Mouse (Mus musculus) B cell, adult 67 days (primary cell): ENCODE data around the gene Rtraf. TPM values are rescaled to one million over a fixed set of nuclear protein-coding genes. Genes with fewer than 3 reads are reported as not detected.

Source experiments
- total RNA-seq, 2 experiments: library from RNA; stranded (reverse); gene quantifications; 4 replicates each; pipeline ENCODE4 v1.2.4; 2023

The Rtraf gene
- 10 to 100 TPM; 51.4 to 54.8 TPM for total RNA-seq

GRCm38 (mm10) chr14:19823321-19824142 lies at the start of gene Rtraf:
Gene Rtraf, minus strand, starts transcription at chr14:19823824.

Other genes starting within 250 kb of the Rtraf start
- 1 to 10 TPM; 1.5 to 1.8 TPM for gene Gm2237, start 238.7 kb downstream of the Rtraf start, total RNA-seq
- not detected for gene Gm5458, start 221.2 kb downstream of the Rtraf start, total RNA-seq
- gene Nid2, start 72.6 kb downstream of the Rtraf start, total RNA-seq = under 1 TPM; 0.17 to 0.18 TPM
- gene Gng2, start 153.8 kb upstream of the Rtraf start, total RNA-seq = 100 to 1,000 TPM; 102 to 127 TPM